Mouse (Mus musculus) cerebellum, adult (tissue): Measurements from ENCODE around the gene Eif3i.
A peak's percentile ranks its signal among the peaks of the same experiment; 100 is the strongest.

Experiments
- ATAC-seq: cut with Nextera tagmentation; 2 replicates; pipeline ENCODE4 v1.9.2; 2017; ENCODE audit warnings: mild to moderate bottlenecking, moderate library complexity, mixed read lengths; ENCODE audit not compliant: insufficient number of reproducible peaks, low FRiP score, low TSS enrichment

The Eif3i gene

GRCm38 (mm10) chr4:129600233-129601158 lies at the start of gene Eif3i, which contains the start of gene Tmem234:
Eif3i (minus strand) TSS chr4:129600648.
Tmem234 (plus strand) TSS chr4:129600668.
- peak; percentile 90 for ATAC-seq

- no peak for ATAC-seq
Measured at GRCm38 (mm10) chr4:129648656-129649055, 48.2 kb upstream of the Eif3i start.

- ATAC-seq: no peak
Measured at GRCm38 (mm10) chr4:129645204-129645603, 44.8 kb upstream of the Eif3i start.

GRCm38 (mm10) chr4:129641756-129642155 lies 41.3 kb upstream of the Eif3i start:
- ATAC-seq: no peak

- peak; percentile 85 for ATAC-seq
Measured at GRCm38 (mm10) chr4:129640638-129641467, 40.4 kb upstream of the Eif3i start, which contains the start of gene Txlna. Txlna (minus strand) TSS chr4:129641065.

GRCm38 (mm10) chr4:129640101-129640637 lies 39.7 kb upstream of the Eif3i start:
- ATAC-seq: no peak; the same call in 1 of the 2 replicates

GRCm38 (mm10) chr4:129639221-129639620 lies 38.8 kb upstream of the Eif3i start:
- ATAC-seq: no peak

- ATAC-seq: no peak
Measured at GRCm38 (mm10) chr4:129633852-129634251, 33.4 kb upstream of the Eif3i start.

GRCm38 (mm10) chr4:129631867-129632266 lies 31.4 kb upstream of the Eif3i start:
- no peak for ATAC-seq

GRCm38 (mm10) chr4:129630944-129631343 lies 30.5 kb upstream of the Eif3i start:
- ATAC-seq: no peak

- ATAC-seq: no peak
Measured at GRCm38 (mm10) chr4:129626035-129626434, 25.6 kb upstream of the Eif3i start.

GRCm38 (mm10) chr4:129625496-129625895 lies 25.0 kb upstream of the Eif3i start:
- no peak for ATAC-seq

- ATAC-seq: peak; percentile 8; the same call in 1 of the 2 replicates
Measured at GRCm38 (mm10) chr4:129625029-129625370, 24.6 kb upstream of the Eif3i start.

- ATAC-seq: peak; percentile 87
Measured at GRCm38 (mm10) chr4:129624281-129625028, 24.0 kb upstream of the Eif3i start.

- ATAC-seq: no peak
Measured at GRCm38 (mm10) chr4:129623681-129624091, 23.2 kb upstream of the Eif3i start, which contains the start of gene Ccdc28b. Ccdc28b (minus strand) TSS chr4:129623947.

GRCm38 (mm10) chr4:129622803-129623535 lies 22.5 kb upstream of the Eif3i start:
- ATAC-seq: no peak

- ATAC-seq: no peak
Measured at GRCm38 (mm10) chr4:129622120-129622802, 21.8 kb upstream of the Eif3i start.

- peak; percentile 13; the same call in 1 of the 2 replicates for ATAC-seq
Measured at GRCm38 (mm10) chr4:129621283-129621841, 20.9 kb upstream of the Eif3i start.
